Mouse (Mus musculus): ENCODE results near the gene Mrps12. TPM values are rescaled to one million over a fixed set of nuclear protein-coding genes. Genes with fewer than 3 reads are reported as not detected.

Gene Mrps12
- polyA plus RNA-seq (2014; fragmentation: Illumina TruSeq; extraction: RNeasy Lipid Tissue Mini Kit (QIAGEN cat#74804); ENCODE audit: low read depth, low replicate concordance) = 28.9 TPM

GRCm38 (mm10) chr7:28741709-28742438 lies at the start of gene Mrps12, which contains the start of gene Sars2:
TSS of gene Mrps12 (minus strand) at chr7:28741820.
TSS of gene Sars2 (plus strand) at chr7:28741992.

GRCm38 (mm10) chr7:28788307-28789195 lies 46.9 kb upstream of the Mrps12 start, which contains the start of gene Rinl:
TSS of gene Rinl (plus strand) at chr7:28788969.

DNA sequence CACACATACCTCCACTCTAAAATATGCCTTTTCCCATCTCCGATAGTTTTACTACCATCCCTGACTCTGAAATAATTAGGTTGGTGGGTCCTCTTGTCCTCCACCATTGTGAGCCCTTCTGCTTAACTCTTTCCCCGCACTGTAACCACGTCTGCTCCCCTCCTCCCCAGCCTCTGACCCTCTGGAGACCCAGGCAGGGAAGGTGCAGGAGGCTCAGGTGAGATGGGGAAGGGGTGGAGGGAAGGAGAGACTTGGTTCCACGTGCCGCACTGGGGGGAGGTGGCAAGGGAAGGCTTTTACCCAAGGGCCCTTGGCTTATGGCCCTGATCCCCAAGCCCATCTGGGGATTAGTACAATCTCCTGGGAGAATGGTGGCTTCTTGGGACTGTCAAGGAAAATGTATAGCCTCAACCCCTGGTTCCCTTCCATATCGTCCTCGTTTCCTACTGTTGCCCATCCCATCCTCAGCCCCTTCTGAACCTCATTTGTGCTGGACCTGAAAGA lies 25.9 kb upstream of the Mrps12 start, which contains the start of gene Nfkbib:
Nfkbib (minus strand) TSS at position 51 of the 504 bp plus-strand sequence.

GRCm38 (mm10) chr7:28766173-28766879 lies 24.7 kb upstream of the Mrps12 start, which contains the start of gene Sirt2:
TSS of gene Sirt2 (plus strand) at chr7:28766735.

DNA sequence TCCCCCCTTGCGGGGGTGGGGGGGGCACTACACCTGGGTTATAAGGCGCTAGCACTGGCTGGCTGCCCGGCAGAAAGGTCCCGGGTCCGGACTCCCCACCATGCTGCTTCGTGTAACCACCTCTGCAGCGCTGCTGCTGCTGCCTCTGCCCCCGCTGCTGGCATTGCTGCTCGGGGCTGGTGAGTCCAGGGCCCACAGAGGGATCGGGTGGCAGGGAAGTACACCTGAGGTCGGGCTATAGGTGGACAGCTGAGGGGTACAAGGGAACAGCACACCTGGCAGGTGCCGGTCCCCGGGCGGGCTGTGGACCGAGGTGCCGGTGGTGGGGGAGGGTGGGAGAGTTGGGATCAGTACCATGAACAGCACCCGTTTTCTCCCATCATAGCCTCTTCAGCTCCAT lies 14.5 kb upstream of the Mrps12 start, which contains the start of gene Ccer2:
Ccer2 (plus strand) TSS at position 96 of the 400 bp plus-strand sequence.

GRCm38 (mm10) chr7:28716590-28717281 lies 24.9 kb downstream of the Mrps12 start, which contains the start of gene Fbxo17:
TSS of gene Fbxo17 (plus strand) at chr7:28716804.

DNA sequence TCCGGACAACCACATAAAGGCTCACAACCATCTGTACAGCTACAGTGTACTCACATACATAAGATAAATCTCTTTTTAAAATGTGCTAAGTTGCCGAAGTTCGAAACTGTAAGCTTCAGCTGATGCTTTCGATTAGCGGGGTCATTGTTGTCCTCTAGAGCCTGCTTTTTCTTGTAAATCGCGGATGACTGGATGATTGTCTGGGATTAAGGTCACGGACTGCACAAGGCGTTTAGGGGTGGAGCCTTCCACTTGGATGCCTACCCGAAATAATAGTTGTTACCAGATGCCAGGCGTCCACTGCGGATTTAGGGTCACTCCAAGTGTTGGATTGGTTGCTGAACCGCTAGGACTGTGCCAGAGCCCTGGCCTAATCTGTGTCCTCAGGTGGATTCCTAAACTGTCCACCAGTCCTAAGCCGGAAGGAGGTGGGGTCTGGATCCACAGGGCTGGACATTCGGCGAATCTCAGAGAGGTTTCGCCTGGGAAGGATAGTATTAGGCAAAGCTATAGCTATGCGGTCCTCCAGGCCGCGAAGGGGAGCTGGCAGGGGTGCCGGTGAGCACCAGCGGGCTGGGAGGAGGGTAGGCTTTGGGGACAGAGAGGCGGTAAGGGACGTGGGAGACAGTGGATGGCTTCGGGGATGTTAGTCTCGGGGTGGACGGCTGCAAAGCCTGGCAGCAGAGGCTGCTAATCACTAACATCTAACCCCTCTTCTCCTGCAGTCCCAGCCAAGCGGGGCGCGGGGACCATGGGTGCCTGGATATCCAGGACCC lies 48.9 kb downstream of the Mrps12 start, which contains the start of gene Fbxo27:
Fbxo27 (plus strand) TSS at position 305 of the 776 bp plus-strand sequence.

Other genes with a start within 250 kb of the Mrps12 start
- not detected for gene Ifnl2, start 231.4 kb downstream of the Mrps12 start, polyA plus RNA-seq (2014; fragmentation: Illumina TruSeq; extraction: RNeasy Lipid Tissue Mini Kit (QIAGEN cat#74804); ENCODE audit: low read depth, low replicate concordance)
- not detected for gene Ifnl3, start 219.0 kb downstream of the Mrps12 start, polyA plus RNA-seq (2014; fragmentation: Illumina TruSeq; extraction: RNeasy Lipid Tissue Mini Kit (QIAGEN cat#74804); ENCODE audit: low read depth, low replicate concordance)
- gene Sycn, start 200.9 kb downstream of the Mrps12 start, polyA plus RNA-seq (2014; fragmentation: Illumina TruSeq; extraction: RNeasy Lipid Tissue Mini Kit (QIAGEN cat#74804); ENCODE audit: low read depth, low replicate concordance) = not detected
- gene Nccrp1, start 194.6 kb downstream of the Mrps12 start, polyA plus RNA-seq (2014; fragmentation: Illumina TruSeq; extraction: RNeasy Lipid Tissue Mini Kit (QIAGEN cat#74804); ENCODE audit: low read depth, low replicate concordance) = 0.49 TPM
- 8.9 TPM for gene Samd4b, start 143.7 kb downstream of the Mrps12 start, polyA plus RNA-seq (2014; fragmentation: Illumina TruSeq; extraction: RNeasy Lipid Tissue Mini Kit (QIAGEN cat#74804); ENCODE audit: low read depth, low replicate concordance)
- 1.2 TPM for gene Pak4, start 143.6 kb downstream of the Mrps12 start, polyA plus RNA-seq (2014; fragmentation: Illumina TruSeq; extraction: RNeasy Lipid Tissue Mini Kit (QIAGEN cat#74804); ENCODE audit: low read depth, low replicate concordance)
- not detected for gene Acp7, start 110.5 kb downstream of the Mrps12 start, polyA plus RNA-seq (2014; fragmentation: Illumina TruSeq; extraction: RNeasy Lipid Tissue Mini Kit (QIAGEN cat#74804); ENCODE audit: low read depth, low replicate concordance)
- gene Fbxo27, start 49.0 kb downstream of the Mrps12 start, polyA plus RNA-seq (2014; fragmentation: Illumina TruSeq; extraction: RNeasy Lipid Tissue Mini Kit (QIAGEN cat#74804); ENCODE audit: low read depth, low replicate concordance) = not detected
- gene Fbxo17, start 25.0 kb downstream of the Mrps12 start, polyA plus RNA-seq (2014; fragmentation: Illumina TruSeq; extraction: RNeasy Lipid Tissue Mini Kit (QIAGEN cat#74804); ENCODE audit: low read depth, low replicate concordance) = 0.49 TPM
- gene Sars2, start 172 bp upstream of the Mrps12 start, polyA plus RNA-seq (2014; fragmentation: Illumina TruSeq; extraction: RNeasy Lipid Tissue Mini Kit (QIAGEN cat#74804); ENCODE audit: low read depth, low replicate concordance) = 0.24 TPM
- not detected for gene Ccer2, start 14.4 kb upstream of the Mrps12 start, polyA plus RNA-seq (2014; fragmentation: Illumina TruSeq; extraction: RNeasy Lipid Tissue Mini Kit (QIAGEN cat#74804); ENCODE audit: low read depth, low replicate concordance)
- gene Sirt2, start 24.9 kb upstream of the Mrps12 start, polyA plus RNA-seq (2014; fragmentation: Illumina TruSeq; extraction: RNeasy Lipid Tissue Mini Kit (QIAGEN cat#74804); ENCODE audit: low read depth, low replicate concordance) = 20.8 TPM
- not detected for gene Nfkbib, start 25.7 kb upstream of the Mrps12 start, polyA plus RNA-seq (2014; fragmentation: Illumina TruSeq; extraction: RNeasy Lipid Tissue Mini Kit (QIAGEN cat#74804); ENCODE audit: low read depth, low replicate concordance)
- 3.4 TPM for gene Rinl, start 47.1 kb upstream of the Mrps12 start, polyA plus RNA-seq (2014; fragmentation: Illumina TruSeq; extraction: RNeasy Lipid Tissue Mini Kit (QIAGEN cat#74804); ENCODE audit: low read depth, low replicate concordance)
- gene Hnrnpl, start 66.7 kb upstream of the Mrps12 start, polyA plus RNA-seq (2014; fragmentation: Illumina TruSeq; extraction: RNeasy Lipid Tissue Mini Kit (QIAGEN cat#74804); ENCODE audit: low read depth, low replicate concordance) = 173 TPM
- 25.7 TPM for gene Ech1, start 83.4 kb upstream of the Mrps12 start, polyA plus RNA-seq (2014; fragmentation: Illumina TruSeq; extraction: RNeasy Lipid Tissue Mini Kit (QIAGEN cat#74804); ENCODE audit: low read depth, low replicate concordance)
- 2.0 TPM for gene Lgals4, start 92.0 kb upstream of the Mrps12 start, polyA plus RNA-seq (2014; fragmentation: Illumina TruSeq; extraction: RNeasy Lipid Tissue Mini Kit (QIAGEN cat#74804); ENCODE audit: low read depth, low replicate concordance)
- gene Lgals7, start 122.0 kb upstream of the Mrps12 start, polyA plus RNA-seq (2014; fragmentation: Illumina TruSeq; extraction: RNeasy Lipid Tissue Mini Kit (QIAGEN cat#74804); ENCODE audit: low read depth, low replicate concordance) = not detected
- not detected for gene Capn12, start 139.6 kb upstream of the Mrps12 start, polyA plus RNA-seq (2014; fragmentation: Illumina TruSeq; extraction: RNeasy Lipid Tissue Mini Kit (QIAGEN cat#74804); ENCODE audit: low read depth, low replicate concordance)
- gene Actn4, start 220.5 kb upstream of the Mrps12 start, polyA plus RNA-seq (2014; fragmentation: Illumina TruSeq; extraction: RNeasy Lipid Tissue Mini Kit (QIAGEN cat#74804); ENCODE audit: low read depth, low replicate concordance) = 31.0 TPM
- 3.8 TPM for gene Eif3k, start 240.0 kb upstream of the Mrps12 start, polyA plus RNA-seq (2014; fragmentation: Illumina TruSeq; extraction: RNeasy Lipid Tissue Mini Kit (QIAGEN cat#74804); ENCODE audit: low read depth, low replicate concordance)
- gene Map4k1, start 240.2 kb upstream of the Mrps12 start, polyA plus RNA-seq (2014; fragmentation: Illumina TruSeq; extraction: RNeasy Lipid Tissue Mini Kit (QIAGEN cat#74804); ENCODE audit: low read depth, low replicate concordance) = not detected

All from kidney, adult 10 weeks (tissue).